Comparison of ENCODE assay signal across 33 mouse cellular contexts in genomic region chr9:119145137-119145536, GRCm38 (mm10). TPM values are rescaled to one million over a fixed set of nuclear protein-coding genes. Genes with fewer than 3 reads are reported as not detected.
"Had no signal": no experiment of that assay in that cellular context is flagged by ENCODE, and none has a peak within 500 bp of the region (broad histone marks: within the 10 kb centered on the region; RNA-seq: fewer than 3 reads in every experiment).

No protein-coding gene starts in this region.

- H3K9me3 ChIP-seq: embryonic facial prominence, embryonic 10.5 days; embryonic facial prominence, embryonic 12.5 days; embryonic facial prominence, embryonic 13.5 days; embryonic facial prominence, embryonic 15.5 days; forebrain, embryonic 10.5 days; forebrain, embryonic 12.5 days; forebrain, embryonic 13.5 days; forebrain, embryonic 15.5 days had no signal

- H3K4me3 ChIP-seq: embryonic facial prominence, embryonic 10.5 days; embryonic facial prominence, embryonic 12.5 days; embryonic facial prominence, embryonic 13.5 days; embryonic facial prominence, embryonic 15.5 days; erythroblast, embryonic 14.5 days; forebrain, embryonic 10.5 days; forebrain, embryonic 12.5 days; forebrain, embryonic 13.5 days; forebrain, embryonic 15.5 days; gastrocnemius, adult 2 months; heart, adult 2 months had no signal

- H3K27me3 ChIP-seq: embryonic facial prominence, embryonic 12.5 days; embryonic facial prominence, embryonic 13.5 days; embryonic facial prominence, embryonic 15.5 days; forebrain, embryonic 12.5 days; forebrain, embryonic 13.5 days; forebrain, embryonic 15.5 days had no signal

- DNase-seq: cerebellum, adult 8-10 months; embryo, embryonic 11 days; gastrocnemius, adult 2 months; gastrocnemius, postnatal 10 days; gastrocnemius, postnatal 14 days; gastrocnemius, postnatal 25 days; gastrocnemius, postnatal 36 days; heart, adult 11 months; heart, adult 18-20 months; heart, adult 2 months had no signal

- H3K9ac ChIP-seq: embryonic facial prominence, embryonic 12.5 days; embryonic facial prominence, embryonic 13.5 days; embryonic facial prominence, embryonic 15.5 days; forebrain, embryonic 12.5 days; forebrain, embryonic 13.5 days; forebrain, embryonic 15.5 days; forebrain, postnatal 0 days had no signal

- H3K27ac ChIP-seq: embryonic facial prominence, embryonic 10.5 days; embryonic facial prominence, embryonic 12.5 days; embryonic facial prominence, embryonic 13.5 days; embryonic facial prominence, embryonic 15.5 days; forebrain, embryonic 10.5 days; forebrain, embryonic 12.5 days; forebrain, embryonic 13.5 days; forebrain, embryonic 15.5 days; gastrocnemius, adult 2 months; heart, adult 2 months had no signal

- H3K4me1 ChIP-seq: embryonic facial prominence, embryonic 10.5 days; embryonic facial prominence, embryonic 12.5 days; embryonic facial prominence, embryonic 13.5 days; embryonic facial prominence, embryonic 15.5 days; forebrain, embryonic 12.5 days; forebrain, embryonic 13.5 days; forebrain, embryonic 15.5 days had no signal

- H3K36me3 ChIP-seq: embryonic facial prominence, embryonic 10.5 days; embryonic facial prominence, embryonic 12.5 days; embryonic facial prominence, embryonic 13.5 days; embryonic facial prominence, embryonic 15.5 days; forebrain, embryonic 10.5 days; forebrain, embryonic 12.5 days; forebrain, embryonic 15.5 days had no signal

- ATAC-seq: forebrain, embryonic 13.5 days; forebrain, embryonic 14.5 days; forebrain, embryonic 15.5 days; forebrain, embryonic 16.5 days had no signal

- H3K4me2 ChIP-seq: embryonic facial prominence, embryonic 12.5 days; embryonic facial prominence, embryonic 13.5 days; embryonic facial prominence, embryonic 15.5 days; forebrain, embryonic 12.5 days; forebrain, embryonic 13.5 days; forebrain, embryonic 15.5 days had no signal

RNA-seq across cellular contexts. Expression of gene Acaa1b, which starts 11.8 kb away (rescaled TPM):
- total RNA-seq: common myeloid progenitor, adult 5-6 weeks; granulocyte monocyte progenitor cell, adult 5-6 weeks had no signal

RNA-seq across cellular contexts. Expression of gene Gm47289, which starts 13.8 kb away (rescaled TPM):
- total RNA-seq: common myeloid progenitor, adult 5-6 weeks; forebrain, postnatal 0 days; gastrocnemius, adult 18-20 months; gastrocnemius, adult 2 months; gastrocnemius, adult 8-10 months; gastrocnemius, postnatal 10 days; gastrocnemius, postnatal 14 days; gastrocnemius, postnatal 25 days; gastrocnemius, postnatal 36 days; gastrocnemius, postnatal 4 days; granulocyte monocyte progenitor cell, adult 5-6 weeks; heart, adult 18-20 months; heart, adult 2 months had no signal
- polyA plus RNA-seq: cerebellum, adult 2 months; cortical plate, adult 2 months; embryonic facial prominence, embryonic 10.5 days; embryonic facial prominence, embryonic 11.5 days; embryonic facial prominence, embryonic 12.5 days; embryonic facial prominence, embryonic 13.5 days; embryonic facial prominence, embryonic 14.5 days; embryonic facial prominence, embryonic 15.5 days; erythroblast, embryonic 14.5 days; forebrain, embryonic 10.5 days; forebrain, embryonic 11.5 days; forebrain, embryonic 12.5 days; forebrain, embryonic 13.5 days; forebrain, embryonic 14.5 days; forebrain, embryonic 15.5 days; forebrain, embryonic 16.5 days; forebrain, postnatal 0 days; frontal cortex, adult 2 months; heart, adult 2 months had no signal

RNA-seq across cellular contexts. Expression of gene Dlec1, which starts 42.9 kb away (rescaled TPM):
- total RNA-seq: common myeloid progenitor, adult 5-6 weeks; gastrocnemius, adult 18-20 months; gastrocnemius, adult 2 months; gastrocnemius, adult 8-10 months; gastrocnemius, postnatal 36 days had no signal
- polyA plus RNA-seq: erythroblast, embryonic 14.5 days had no signal

RNA-seq across cellular contexts. Expression of gene Plcd1, which starts 51.8 kb away (rescaled TPM):
- total RNA-seq: common myeloid progenitor, adult 5-6 weeks; granulocyte monocyte progenitor cell, adult 5-6 weeks had no signal
